Mouse (Mus musculus): Measurements from ENCODE around the gene Iqsec3.

Iqsec3 gene

GRCm38 (mm10) chr6:121454549-121455494 lies 18.7 kb downstream of the Iqsec3 start:
- DNase-seq (ENCODE audit: extremely low read depth, low read depth, low spot score): no peak

- DNase-seq (ENCODE audit: extremely low read depth, low read depth, low spot score): no peak
Measured at GRCm38 (mm10) chr6:121453776-121454175, 19.7 kb downstream of the Iqsec3 start.

GRCm38 (mm10) chr6:121451703-121452102 lies 21.8 kb downstream of the Iqsec3 start:
- DNase-seq (ENCODE audit: extremely low read depth, low read depth, low spot score): no peak

- DNase-seq (ENCODE audit: extremely low read depth, low read depth, low spot score): no peak
Measured at GRCm38 (mm10) chr6:121440696-121441220, 32.7 kb downstream of the Iqsec3 start.

- no peak for DNase-seq (ENCODE audit: extremely low read depth, low read depth, low spot score)
Measured at GRCm38 (mm10) chr6:121424830-121425229, 48.6 kb downstream of the Iqsec3 start.

GRCm38 (mm10) chr6:121424403-121424802 lies 49.1 kb downstream of the Iqsec3 start:
- no peak for DNase-seq (ENCODE audit: extremely low read depth, low read depth, low spot score)

GRCm38 (mm10) chr6:121412558-121413297 lies 60.8 kb downstream of the Iqsec3 start:
- no peak for DNase-seq (ENCODE audit: extremely low read depth, low read depth, low spot score)

- DNase-seq (ENCODE audit: extremely low read depth, low read depth, low spot score): no peak
Measured at GRCm38 (mm10) chr6:121407571-121408011, 65.9 kb downstream of the Iqsec3 start.

- DNase-seq (ENCODE audit: extremely low read depth, low read depth, low spot score): no peak
Measured at GRCm38 (mm10) chr6:121405311-121405710, 68.2 kb downstream of the Iqsec3 start.

GRCm38 (mm10) chr6:121402661-121403244 lies 70.7 kb downstream of the Iqsec3 start:
- no peak for DNase-seq (ENCODE audit: extremely low read depth, low read depth, low spot score)

GRCm38 (mm10) chr6:121401826-121402660 lies 71.4 kb downstream of the Iqsec3 start:
- DNase-seq (ENCODE audit: extremely low read depth, low read depth, low spot score): no peak

GRCm38 (mm10) chr6:121401140-121401539 lies 72.3 kb downstream of the Iqsec3 start:
- no peak for DNase-seq (ENCODE audit: extremely low read depth, low read depth, low spot score)

- DNase-seq (ENCODE audit: extremely low read depth, low read depth, low spot score): no peak
Measured at GRCm38 (mm10) chr6:121392610-121393252, 80.7 kb downstream of the Iqsec3 start.

- no peak for DNase-seq (ENCODE audit: extremely low read depth, low read depth, low spot score)
Measured at GRCm38 (mm10) chr6:121385397-121385796, 88.1 kb downstream of the Iqsec3 start.

GRCm38 (mm10) chr6:121382071-121382470 lies 91.4 kb downstream of the Iqsec3 start:
- DNase-seq (ENCODE audit: extremely low read depth, low read depth, low spot score): no peak

GRCm38 (mm10) chr6:121380576-121380975 lies 92.9 kb downstream of the Iqsec3 start:
- no peak for DNase-seq (ENCODE audit: extremely low read depth, low read depth, low spot score)

- DNase-seq (ENCODE audit: extremely low read depth, low read depth, low spot score): no peak
Measured at GRCm38 (mm10) chr6:121378256-121378655, 95.2 kb downstream of the Iqsec3 start.

GRCm38 (mm10) chr6:121376159-121376558 lies 97.3 kb downstream of the Iqsec3 start:
- DNase-seq (ENCODE audit: extremely low read depth, low read depth, low spot score): no peak

GRCm38 (mm10) chr6:121371197-121371980 lies 102.1 kb downstream of the Iqsec3 start:
- no peak for DNase-seq (ENCODE audit: extremely low read depth, low read depth, low spot score)
